Mouse (Mus musculus) small intestine, adult 2 months (tissue): ENCODE results near the gene Rpain.

ENCODE experiments used
- CTCF ChIP-seq: fragments of 200-500 bp; IDR thresholded peaks from 2 replicates; pipeline ENCODE4 v1.5.1; 2012; ENCODE audit warnings: low read depth, mild to moderate bottlenecking, control low read depth, inconsistent platforms, low read length, moderate library complexity, mixed read lengths; ENCODE audit not compliant: insufficient replicate concordance, insufficient read length; ENCODE audit errors: extremely low read depth
- POLR2A ChIP-seq: fragments of 200-500 bp; IDR thresholded peaks from 2 replicates; pipeline ENCODE4 v1.6.1; 2012; ENCODE audit warnings: low read depth, mild to moderate bottlenecking, control low read depth, inconsistent platforms, low read length, moderate library complexity

DNA sequence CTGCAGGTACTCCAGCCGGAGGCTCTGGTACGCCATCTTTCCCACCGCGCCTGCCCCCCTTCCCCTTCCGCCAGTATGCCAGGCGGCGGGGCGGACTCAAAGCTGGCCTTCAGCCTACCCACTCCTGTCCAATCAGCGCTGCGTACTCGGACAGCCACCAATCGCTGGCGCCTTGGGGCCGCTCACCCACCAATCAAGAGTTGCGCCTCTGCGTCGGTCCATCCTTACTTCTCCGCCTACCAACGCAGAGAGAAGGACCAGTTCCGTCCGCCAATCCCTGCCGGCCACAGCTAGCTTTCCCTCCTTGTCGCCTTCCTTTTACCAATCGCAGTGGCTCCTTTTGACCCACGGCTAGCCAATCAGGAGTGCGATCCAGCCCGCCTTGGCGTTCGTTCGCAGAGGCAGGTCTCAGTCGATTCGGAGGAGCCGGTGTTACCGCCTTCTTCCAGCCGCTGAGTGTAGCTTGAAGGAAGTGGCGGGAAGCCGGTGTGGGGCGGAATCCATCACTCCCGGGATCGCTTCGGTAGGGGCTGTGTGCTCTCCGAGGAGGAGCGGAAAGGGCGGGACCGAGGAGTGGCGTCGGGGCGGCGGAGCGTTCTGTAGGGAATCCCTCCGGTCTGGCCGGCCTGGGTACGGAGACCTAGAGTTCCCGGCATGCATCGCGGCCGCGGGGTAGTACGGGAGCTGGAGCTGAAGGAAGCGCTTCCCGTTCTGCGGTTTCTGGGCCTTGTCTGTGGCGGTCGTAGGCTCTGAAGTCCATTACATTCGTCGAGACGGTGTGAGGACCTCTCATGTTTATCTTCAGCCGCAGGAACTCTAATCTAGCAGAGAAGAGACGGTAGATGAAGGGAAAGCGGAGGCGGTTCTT is 49.4 kb downstream of the Rpain start, which contains the start of the genes Mis12 and Derl2:
- TF ChIP-seq CTCF, result no peak
- peak; percentile 68; the same call in 1 of the 2 replicates for TF ChIP-seq POLR2A
